Mouse (Mus musculus): ENCODE measurements around the gene Dock2. TPM values are rescaled to one million over a fixed set of nuclear protein-coding genes. Genes with fewer than 3 reads are reported as not detected.

Gene Dock2
- total RNA-seq, 2 experiments from 2014 or later, result 3.5 to 4.1 TPM

DNA sequence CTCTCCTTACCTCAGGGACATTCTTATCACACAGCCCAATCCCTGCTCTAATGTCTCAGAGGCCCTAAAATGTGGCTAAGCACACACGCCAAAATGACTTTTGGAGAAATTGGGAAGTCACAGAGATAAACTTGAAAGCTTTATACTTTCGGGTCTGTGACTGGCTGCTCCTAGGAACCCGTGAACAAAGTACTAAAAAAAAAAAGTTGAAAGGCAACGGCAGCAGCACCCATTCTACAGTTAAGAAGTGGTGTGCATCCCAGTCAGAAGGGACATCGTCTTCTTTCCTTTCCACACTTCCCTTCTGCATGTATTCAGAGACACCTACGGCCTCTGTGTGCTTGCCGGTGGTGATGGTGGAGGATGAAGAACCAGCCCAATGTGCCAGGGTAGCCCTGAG is 483.6 kb downstream of the Dock2 start:
- no peak for DNase-seq (ENCODE audit: low spot score in 2 of 2)

DNA sequence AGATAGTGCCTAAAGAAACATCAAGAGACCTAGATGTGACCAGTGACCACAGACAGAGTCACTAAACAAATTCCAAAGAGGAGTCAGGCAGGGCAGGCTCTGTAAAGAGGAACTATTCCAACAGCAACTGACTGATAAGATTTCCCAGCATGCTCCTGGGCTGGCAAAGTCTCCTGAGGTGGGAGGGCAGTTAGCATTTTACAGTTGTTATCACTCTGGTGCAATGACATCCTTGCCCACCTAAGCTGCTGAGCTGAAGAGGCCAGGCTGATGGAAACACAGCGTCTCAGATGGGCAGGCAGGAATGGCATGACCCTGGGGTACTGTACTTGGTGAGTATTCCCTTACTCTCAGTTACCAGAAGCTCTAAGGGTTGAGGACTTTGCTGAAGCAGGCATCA is 484.1 kb downstream of the Dock2 start:
- DNase-seq (ENCODE audit: low spot score in 2 of 2), result no peak

DNA sequence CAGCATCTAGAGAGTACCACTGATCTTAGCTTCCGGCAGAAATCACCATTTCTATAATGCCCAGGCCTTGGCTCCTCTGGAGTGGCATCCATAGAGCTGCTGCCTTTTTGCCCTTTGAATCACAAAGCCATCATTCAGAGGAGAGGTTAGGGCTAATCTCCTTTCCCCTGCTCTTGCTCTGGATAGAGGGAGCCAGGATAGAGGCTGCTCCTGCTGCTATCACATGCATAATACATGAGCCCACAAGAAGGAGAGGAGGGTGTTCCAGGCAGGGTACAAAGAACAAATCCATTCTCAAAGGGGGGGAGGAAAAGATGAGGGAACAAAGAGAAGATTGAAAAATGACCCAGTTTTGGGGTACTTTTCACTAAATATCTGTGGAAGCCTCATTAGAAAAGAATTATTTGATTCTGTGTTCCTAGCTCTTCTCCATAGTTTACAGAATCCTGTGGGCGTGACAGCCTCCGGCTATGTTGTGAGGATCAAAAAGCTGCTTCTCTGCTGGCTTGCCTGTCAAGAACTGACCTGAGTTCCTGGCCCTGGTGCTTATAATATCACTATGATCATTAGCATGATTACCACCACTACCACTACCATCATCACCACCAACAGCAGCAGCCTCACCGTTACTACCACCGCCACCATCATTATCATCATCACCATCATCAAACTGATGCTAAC is 485.9 kb downstream of the Dock2 start:
- DNase-seq (ENCODE audit: low spot score in 2 of 2), result no peak

DNA sequence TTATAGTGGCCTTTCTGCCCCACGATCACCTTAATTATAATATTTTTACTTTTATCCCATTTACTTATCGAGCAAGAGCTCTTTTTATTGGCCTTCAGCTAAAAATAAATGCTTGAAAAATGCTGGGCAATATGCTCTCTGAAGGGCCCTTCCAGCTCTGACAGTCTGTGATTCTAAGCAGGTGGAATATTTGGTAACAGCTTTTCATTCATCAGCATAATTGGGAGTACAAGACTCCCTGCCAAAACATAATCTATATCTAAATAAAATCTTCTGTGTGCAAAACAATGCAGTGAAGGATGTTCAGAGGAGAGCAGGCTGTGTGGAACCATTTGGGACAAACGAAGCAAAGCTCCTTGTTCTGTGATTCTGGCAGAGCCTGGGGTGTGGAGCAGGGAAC is 492.4 kb downstream of the Dock2 start:
- peak in 1 of 2 experiments; percentile 43 for DNase-seq (ENCODE audit: low spot score in 2 of 2)

DNA sequence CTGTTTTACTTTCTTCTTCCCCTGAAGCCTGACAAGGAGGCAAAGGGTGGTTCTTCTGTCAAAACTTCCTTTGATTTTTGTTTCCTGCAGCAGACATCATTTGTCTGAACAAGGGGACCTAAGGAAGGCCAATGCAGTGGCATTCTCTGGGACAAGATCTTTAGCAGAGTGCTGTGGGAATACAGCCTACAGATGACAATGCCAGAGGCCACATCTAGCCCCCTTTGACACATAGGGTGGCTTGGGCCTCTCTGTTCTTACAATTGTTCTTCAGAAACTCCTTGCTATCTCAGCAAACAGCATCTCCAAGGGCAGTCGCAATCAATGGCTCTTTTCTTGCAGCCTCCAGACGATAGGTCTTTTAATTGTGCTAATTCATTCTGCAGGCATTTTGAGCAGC is 493.0 kb downstream of the Dock2 start:
- DNase-seq (ENCODE audit: low spot score in 2 of 2), result no peak

DNA sequence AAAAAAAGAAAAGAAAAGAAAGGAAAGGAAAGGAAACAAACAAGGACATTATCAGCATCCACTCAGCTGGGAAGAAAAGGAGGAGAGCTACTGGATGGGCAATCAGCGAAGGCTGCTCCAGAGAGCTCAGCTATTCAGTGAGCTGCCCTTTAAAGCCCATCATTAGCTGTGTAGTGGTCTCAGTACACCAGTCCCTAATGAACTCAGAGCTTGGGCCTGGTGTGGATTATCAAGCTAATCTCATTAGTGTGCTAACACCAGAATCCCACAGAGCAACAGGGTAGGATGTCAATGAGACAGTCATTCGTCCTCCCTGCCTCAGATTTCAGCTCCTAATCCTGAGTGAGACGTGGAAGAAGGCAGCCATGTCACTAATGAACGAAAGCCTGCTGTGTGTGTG is 493.4 kb downstream of the Dock2 start:
- no peak for DNase-seq (ENCODE audit: low spot score in 2 of 2)

DNA sequence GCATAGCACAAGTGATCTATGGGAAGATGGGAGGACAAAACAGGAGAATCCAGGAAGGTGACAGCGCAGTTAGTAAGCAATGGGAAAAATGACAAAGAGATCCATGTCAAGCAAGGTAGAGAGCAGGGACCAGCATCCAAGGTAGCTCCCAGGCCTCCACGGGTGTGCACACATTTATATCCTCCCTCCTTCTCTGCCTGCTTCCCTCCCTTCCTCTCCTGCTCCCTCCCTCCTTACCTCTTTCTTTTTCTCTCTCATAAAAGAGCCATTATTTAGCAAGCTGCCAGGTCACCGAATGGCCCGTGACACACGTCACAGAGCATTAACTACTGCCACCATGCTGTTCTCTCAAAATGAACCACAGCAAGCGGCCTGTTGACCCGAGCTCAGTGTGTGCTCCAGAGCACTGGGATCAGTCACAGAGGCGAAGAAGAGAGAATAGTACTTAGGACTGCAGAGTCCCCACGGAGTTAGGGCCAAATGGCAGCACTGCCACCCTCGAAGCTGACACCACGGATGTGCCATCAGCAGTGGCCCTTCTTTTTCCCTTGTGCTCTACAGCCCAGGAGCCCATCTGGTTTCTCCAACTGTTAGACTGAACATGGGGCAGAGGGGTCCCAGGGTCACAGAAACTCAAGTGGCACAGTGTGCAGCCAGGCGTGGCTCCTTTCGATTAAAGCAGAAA is 499.4 kb downstream of the Dock2 start:
- no peak for DNase-seq (ENCODE audit: low spot score in 2 of 2)

DNA sequence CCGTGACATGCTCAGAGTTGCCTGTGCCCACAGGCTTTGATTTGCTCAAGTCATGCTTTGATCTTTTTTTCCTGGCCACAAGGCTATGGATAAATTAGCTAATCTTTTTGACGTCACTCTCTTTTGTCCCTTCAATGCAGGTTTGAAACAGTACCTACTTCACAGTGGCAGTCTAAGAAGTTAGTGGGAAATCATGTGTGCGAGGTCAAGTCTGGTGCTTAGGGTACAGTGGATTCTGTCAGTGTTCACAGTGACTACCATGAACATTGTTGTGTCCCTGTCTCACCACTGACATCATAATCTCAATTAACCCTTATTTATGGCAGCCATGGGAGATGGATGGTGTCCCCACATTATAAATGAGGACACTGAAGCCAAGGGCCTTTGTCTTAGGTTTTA is 506.6 kb downstream of the Dock2 start:
- DNase-seq (ENCODE audit: low spot score in 2 of 2), result no peak

DNA sequence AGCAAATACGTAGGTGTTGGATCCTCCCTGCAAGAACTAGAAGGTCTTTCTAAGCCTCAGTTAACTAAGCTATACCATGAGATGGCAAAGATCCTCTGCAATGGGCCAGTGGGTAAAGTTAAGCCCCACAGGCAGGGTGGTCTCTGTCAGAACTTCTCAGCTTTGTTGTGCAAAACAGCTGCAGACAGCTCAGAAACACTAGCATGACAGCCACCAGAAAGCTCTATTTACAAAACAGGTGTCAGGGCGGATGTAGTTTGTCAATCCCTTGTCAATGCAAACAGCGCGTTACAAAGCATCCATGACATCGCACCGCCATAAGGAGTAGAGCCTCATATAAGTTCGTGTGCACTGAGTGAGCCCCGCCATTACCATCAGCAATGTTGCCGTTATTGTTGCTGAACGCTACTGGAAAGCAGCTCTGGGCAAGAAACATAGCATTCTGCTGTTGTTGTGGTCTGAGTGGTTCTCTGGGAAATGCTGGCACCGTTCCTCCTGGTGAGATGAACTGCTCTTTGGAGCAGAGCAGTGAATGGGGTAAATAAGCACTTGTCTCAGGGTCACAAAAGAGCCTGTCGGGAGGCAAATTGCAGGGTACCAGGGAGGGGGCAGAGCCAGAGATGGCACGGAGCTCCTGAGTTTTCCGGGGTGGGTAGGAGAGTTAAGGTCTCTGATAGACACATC is 507.2 kb downstream of the Dock2 start:
- DNase-seq (ENCODE audit: low spot score in 2 of 2), result peak in 1 of 2 experiments; percentile 33

DNA sequence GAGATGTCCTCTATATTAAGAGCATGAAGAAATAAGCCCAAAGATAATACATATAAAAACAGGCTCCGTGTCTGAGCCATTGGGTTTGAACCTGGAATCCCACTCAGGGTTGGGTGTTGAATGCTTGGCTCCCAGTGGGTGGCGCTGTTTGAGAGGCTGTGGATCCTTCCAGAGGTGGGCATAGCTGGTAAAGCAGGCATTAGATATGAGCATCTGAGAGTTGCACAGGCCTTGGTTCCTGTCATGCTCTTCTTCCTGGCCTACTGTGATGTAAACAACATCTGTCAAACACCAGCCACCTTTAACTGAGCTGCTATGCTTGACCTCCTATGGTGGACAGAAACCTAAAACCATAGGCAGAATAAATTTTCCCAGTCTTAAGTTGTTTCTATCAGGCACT is 507.8 kb downstream of the Dock2 start:
- DNase-seq (ENCODE audit: low spot score in 2 of 2), result no peak

DNA sequence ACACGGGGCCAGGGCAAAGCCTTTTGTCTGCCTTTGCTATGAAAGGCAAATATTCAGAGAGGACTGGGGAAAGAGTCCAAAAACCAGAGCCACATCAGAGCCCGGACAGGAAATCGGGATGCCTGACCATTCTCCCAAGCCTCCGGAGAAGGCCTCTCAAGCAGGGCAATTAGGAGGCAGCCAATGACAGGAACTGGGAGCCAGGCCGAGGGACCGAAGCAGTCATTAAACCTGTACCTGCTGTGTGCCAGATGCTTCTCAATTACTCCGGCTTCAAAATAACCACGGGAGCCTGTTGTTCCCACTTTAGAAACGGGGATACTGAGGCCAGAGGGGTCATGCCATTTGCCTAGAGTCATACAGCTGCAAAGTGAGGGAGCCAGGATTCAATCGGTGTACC is 511.7 kb downstream of the Dock2 start:
- DNase-seq (ENCODE audit: low spot score in 2 of 2), result peak in 1 of 2 experiments; percentile 28

DNA sequence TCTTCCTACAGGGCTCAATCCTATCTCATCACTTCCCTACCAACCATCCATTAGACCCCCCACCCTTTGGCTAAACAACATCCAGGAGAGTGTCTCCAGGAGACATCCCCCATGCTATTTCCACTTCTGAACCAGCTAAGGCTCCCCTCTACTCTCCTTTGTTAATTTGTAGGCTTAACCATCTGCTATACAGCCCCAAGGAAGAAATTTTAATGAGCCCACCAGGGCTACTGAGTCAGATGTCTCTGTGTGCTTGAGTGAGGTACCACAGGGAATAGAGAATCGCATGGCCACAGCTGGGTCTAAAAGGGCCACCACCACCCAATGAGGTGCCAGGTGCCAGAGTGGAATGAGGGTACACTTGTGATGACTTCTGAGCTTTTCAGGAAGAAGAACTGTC is 519.6 kb downstream of the Dock2 start:
- no peak for DNase-seq (ENCODE audit: low spot score in 2 of 2)

DNA sequence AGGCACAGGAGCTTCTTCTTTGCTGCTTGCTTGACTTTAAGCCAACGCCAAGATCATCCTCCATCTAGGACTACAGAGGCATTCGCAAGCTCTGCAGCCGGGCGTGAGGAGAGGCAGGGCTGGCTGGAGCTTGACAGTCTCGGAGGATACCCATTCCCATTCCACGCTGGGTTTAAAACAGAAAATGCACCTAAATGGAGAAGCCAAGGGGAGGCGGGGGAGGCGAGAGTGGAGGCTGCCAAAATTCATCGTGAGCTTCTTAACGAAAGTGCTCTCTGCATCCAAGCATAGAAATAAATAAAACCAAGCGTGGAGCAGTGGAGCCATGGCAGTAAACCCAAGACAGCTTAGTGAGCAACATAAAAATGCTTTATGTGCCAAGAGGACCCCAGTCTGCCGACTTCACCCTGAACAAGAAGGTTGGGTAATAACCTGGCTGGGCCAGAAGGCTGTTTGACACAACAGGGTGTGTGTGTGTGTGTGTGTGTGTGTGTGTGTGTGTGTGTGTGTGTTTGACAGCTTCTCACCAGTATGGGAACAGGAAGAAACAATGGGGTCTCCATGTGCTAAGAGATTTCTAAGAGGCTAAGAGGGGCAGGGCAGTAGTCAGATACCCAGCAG is 524.7 kb downstream of the Dock2 start:
- peak in 1 of 2 experiments; percentile 13 for DNase-seq (ENCODE audit: low spot score in 2 of 2)

DNA sequence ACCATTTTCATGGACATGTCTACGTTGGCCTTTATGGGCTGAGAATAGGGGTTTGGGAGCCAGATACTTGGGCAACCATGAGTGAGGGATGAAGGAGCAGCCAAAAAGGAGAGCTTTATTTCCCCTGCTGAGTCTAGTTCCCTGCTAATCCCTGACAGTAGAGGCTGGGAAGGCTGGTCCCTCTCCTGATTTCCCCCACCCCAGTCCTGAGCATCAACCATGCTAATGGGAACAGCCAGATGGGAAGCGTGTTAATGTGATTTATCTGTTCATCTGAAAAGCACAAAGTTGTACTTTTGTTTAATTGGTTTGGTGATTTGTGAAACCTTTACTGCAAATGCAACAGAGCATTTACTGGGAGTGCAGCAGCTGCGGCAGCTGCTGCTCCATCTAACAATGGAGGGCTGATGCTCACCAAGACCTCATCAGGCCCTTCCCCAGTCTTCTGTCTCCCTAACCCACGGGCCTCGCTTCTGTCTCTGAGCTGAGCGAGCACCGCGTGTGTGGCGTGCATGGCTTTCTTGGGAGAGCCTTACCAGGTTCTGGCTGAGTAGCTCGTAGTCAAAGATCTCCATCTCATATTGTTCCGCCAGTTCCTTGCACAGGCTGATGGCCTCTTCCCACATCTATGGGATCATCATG is 526.0 kb downstream of the Dock2 start:
- no peak for DNase-seq (ENCODE audit: low spot score in 2 of 2)

DNA sequence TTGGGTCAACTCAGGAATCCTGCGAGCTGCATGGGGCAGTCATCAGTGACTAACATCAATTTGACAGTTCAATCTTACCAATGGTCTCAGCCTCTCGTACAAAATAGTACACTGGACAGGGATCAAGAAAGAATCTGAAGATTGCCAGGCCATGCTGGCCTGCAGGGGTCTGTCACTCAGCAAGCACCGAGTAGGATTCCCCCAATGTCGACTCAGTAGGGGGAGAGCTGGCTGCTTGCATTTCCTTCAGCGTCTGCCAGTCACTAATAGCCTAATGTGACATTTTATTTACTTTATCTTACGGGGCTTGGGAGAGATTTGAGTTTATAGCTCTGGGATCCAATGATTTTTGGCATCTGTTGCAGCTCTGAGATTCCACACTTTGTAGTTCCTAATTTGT is 540.7 kb downstream of the Dock2 start:
- no peak for DNase-seq (ENCODE audit: low spot score in 2 of 2)

DNA sequence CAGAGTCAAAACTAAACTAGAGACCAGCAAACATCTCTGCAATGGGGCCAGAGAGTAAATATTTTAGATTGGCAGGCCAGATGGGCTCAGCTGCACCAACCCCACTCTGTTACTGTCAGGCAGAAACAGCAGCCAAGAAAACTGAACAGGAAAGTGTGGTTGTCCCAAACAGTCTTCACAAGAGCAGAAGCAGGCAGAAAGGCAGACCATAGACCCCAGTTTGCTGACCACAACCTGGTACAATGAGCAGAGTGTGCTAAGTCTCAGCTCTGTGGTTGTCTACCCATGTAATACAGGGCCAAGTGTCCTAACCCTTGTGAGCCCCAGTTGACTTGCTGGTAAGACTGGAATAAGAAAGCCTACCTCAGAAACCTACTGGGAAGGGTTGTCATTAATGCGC is 543.4 kb downstream of the Dock2 start:
- DNase-seq (ENCODE audit: low spot score in 2 of 2), result no peak

DNA sequence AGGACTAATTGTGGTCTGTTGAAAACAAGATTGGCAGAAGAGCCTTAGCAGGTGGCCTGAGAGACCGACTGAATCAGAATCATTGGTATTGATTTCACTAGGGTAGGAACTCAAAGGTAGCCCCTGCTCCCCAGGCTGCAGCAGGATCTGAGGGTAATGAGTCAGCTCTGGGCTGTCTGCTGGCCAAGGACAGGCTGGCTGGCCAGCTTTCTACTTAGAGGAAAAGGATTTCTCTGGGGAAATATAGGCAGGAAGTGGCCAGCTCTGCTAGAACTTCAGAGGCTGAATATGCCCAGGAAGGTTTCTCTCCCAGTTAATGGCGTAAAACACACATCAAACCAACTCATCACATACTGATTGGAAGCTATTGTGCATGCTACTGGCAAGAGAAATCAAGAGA is 544.0 kb downstream of the Dock2 start:
- no peak for DNase-seq (ENCODE audit: low spot score in 2 of 2)

DNA sequence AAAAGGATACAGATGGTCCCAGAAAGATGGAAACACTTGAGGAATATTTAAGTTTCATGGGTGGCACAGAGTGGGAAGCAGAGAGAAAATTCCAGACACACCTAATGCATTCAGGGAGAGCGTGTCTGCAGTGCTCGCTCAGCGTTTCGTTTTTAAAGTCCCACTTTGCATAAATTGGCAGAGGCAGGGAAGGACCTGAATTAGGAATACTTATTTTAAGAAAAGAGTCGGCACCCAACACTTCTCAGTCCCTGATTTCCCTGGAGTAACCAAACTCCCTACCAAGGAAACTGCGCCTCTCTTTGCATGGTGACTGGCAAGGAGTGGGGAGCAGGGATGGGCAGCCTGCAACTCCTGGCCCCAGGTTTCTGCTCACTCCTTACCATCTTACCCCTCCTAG is 546.8 kb downstream of the Dock2 start:
- DNase-seq (ENCODE audit: low spot score in 2 of 2), result no peak

DNA sequence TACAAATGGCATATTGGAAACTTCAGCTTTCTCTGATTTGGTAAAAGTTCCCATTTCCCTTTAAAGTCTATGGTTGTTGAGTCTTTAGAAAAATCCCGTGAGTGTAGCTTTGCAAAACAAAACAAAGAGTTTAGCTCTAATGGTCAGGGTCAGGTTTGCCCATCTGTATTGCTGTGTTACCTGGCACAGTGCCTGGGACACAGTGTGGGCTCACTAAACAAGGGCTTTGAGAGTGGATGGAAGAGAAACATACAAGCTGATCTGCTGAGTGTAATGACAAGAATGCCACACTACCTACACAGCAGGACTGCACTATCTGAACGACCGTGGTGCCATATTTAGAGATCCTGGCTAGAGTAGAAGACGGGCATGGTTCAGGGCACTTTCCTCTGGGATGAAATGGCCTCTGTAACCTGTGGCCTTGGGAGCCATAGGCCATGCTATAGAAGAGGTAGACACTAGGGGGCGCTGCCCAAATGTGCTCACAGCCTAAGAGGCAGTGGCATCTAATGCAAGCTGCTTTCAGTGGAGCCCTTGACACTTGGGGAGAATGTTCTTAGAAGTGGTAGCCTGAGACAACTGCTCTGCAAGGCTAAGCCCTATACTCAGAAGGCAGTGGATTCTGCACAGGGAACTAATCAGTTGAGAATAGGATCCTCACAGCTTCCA is 547.5 kb downstream of the Dock2 start:
- DNase-seq (ENCODE audit: low spot score in 2 of 2), result peak in 1 of 2 experiments; percentile 20

DNA sequence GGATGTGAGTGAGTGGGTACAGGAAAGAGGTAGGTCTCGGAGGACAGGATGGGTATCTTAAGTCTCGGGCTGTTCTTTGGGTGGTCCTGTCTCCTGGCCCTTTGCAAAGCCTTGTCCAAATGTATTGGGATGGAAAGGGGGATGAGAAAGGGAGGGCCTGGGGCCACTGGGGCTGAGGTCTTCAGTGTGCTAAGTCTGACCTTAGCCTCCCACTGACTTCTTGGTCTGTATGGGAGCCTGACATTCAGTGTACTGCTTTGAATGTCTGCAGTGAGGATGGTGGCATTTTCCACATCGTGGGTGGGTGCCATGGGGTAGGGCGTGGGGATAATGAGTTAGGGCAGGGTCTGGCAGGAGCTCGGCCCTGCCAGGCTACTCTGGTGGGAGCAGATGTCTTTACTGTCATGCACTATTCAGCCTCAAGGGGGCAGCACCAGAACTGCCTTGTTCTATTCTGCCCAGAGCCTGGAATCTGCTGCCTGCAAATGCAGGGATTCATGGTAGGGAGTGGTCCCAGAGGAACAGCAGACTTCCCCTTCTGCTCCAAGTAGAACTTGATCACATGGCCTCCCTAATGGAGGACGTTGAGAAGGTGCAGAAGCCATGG is 554.8 kb downstream of the Dock2 start:
- DNase-seq (ENCODE audit: low spot score in 2 of 2), result peak; percentile 72 to 74

DNA sequence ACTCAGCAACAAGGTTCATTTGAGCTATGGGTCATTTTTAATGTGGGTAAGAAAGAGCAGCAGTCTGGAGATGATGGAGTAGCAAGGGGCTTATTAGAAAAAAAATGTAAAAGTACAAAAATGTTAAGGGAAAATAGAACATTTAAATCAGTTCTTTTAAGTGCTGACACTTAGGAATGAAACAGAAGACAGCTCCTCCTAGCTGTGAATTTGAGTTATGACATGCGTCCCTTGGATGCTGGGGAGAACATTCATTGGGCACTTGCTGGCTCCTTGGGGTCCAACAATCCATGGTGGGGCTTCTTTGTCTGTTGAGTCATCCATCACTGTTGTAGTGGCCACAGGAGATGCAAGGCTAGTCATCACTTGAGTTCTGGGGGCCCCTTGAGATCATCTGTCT is 556.5 kb downstream of the Dock2 start:
- DNase-seq (ENCODE audit: low spot score in 2 of 2), result no peak
